Mouse (Mus musculus) B cell, adult 67 days (primary cell): ENCODE results near the gene Fndc3a. TPM values are rescaled to one million over a fixed set of nuclear protein-coding genes. Genes with fewer than 3 reads are reported as not detected.

ENCODE experiments used
- total RNA-seq, 2 experiments: library from RNA; stranded (reverse); gene quantifications; 4 replicates each; pipeline ENCODE4 v1.2.4; 2023

Fndc3a gene
- total RNA-seq = 10 to 100 TPM; 77.5 to 82.3 TPM

DNA sequence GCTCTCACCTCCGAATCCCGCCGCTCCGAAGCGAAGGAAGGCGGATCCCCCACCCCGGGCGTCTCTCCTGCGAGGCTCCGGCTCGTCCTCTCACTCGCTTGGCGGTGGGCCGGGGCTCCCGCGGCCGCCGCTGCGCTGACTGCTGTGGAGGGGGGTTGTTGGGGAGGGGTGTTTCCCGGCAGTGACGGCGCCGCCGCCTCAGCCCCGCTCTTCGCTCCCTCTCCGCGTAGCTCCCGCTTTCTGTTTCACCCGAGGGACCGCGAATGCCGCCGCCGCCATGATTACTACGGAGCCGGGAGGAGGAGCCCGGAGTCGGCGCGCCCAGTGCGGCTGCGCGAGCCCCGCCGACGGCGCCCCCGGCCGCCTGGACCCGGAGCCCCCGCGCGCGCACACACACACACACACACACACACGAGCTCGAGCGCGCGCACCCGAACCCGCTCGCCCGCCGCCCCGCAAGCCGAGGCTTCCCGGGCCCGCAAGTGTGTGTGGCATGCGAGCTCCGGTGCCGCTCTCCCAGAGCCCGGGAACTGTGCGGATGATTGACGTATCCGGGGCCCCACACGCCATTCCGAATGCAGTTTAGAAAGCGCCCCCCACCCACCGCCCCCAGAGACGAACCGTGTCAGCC, at the start of gene Fndc3a:
Gene Fndc3a (minus strand): TSS at position 294 of the 631 bp plus-strand sequence.

DNA sequence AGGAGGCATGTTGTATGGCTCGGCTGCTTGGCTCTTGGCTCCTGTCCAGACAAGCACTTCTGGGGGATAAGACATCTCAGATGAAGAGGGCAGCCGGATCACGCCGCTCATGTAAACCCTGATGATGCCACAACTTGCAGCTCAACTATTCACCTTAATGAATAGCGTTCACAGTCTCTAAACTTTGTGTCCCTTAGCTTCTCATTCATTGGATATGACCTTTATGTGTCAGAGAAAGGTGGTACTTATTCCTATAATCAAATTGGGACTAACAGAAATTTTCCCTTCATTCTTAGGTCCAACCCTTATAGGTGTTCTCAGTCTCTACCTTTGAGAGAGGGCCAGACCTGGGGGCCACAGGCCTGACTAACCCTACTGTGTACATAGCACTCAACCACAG, 218.1 kb downstream of the Fndc3a start, which contains the start of gene Gm9195:
Gene Gm9195 (minus strand): TSS at position 101 of the 400 bp plus-strand sequence.

Other genes with a start within 250 kb of the Fndc3a start
- not detected for gene Gm9195, start 218.2 kb downstream of the Fndc3a start, total RNA-seq